Mouse (Mus musculus) forebrain, postnatal 0 days (tissue): ENCODE data around the gene Cdk19. TPM values are rescaled to one million over a fixed set of nuclear protein-coding genes. Genes with fewer than 3 reads are reported as not detected.

ENCODE experiments used
- ATAC-seq: fragments of 200-750 bp; cut with Nextera tagmentation; 2 replicates; pipeline ENCODE4 v1.8.0; 2017; ENCODE audit warnings: mild to moderate bottlenecking, moderate library complexity
- DNase-seq: peaks from one replicate; pipeline ENCODE4 v3.0.0-alpha.2; 2015
- H3K27ac ChIP-seq: fragments of 300-500 bp; sonication (generic); 2 replicates; pipeline ENCODE4 v1.5.1; 2014; ENCODE audit warnings: low read depth, mild to moderate bottlenecking, antibody characterized with exemption, low read length, moderate library complexity, mixed read lengths
- H3K27me3 ChIP-seq: fragments of 300-500 bp; sonication (generic); 2 replicates; pipeline ENCODE4 v1.6.1; 2014; ENCODE audit warnings: mild to moderate bottlenecking, low read length, mixed read lengths; ENCODE audit not compliant: insufficient read depth
- H3K36me3 ChIP-seq: fragments of 300-500 bp; sonication (generic); 2 replicates; pipeline ENCODE4 v1.6.1; 2014; ENCODE audit warnings: mild to moderate bottlenecking, moderate library complexity; ENCODE audit not compliant: insufficient read depth
- H3K4me1 ChIP-seq: fragments of 300-500 bp; sonication (generic); 2 replicates; pipeline ENCODE4 v1.6.1; 2014; ENCODE audit warnings: antibody characterized with exemption; ENCODE audit not compliant: insufficient read depth
- H3K4me2 ChIP-seq: fragments of 300-500 bp; sonication (generic); 2 replicates; pipeline ENCODE4 v1.6.1; 2014; ENCODE audit warnings: low read depth, mild to moderate bottlenecking, moderate library complexity
- H3K4me3 ChIP-seq: fragments of 300-500 bp; sonication (generic); 2 replicates; pipeline ENCODE4 v1.5.1; 2014; ENCODE audit warnings: low read depth, low read length, mixed read lengths
- H3K9ac ChIP-seq: fragments of 300-500 bp; sonication (generic); 2 replicates; pipeline ENCODE4 v1.6.1; 2014; ENCODE audit warnings: mild to moderate bottlenecking
- H3K9me3 ChIP-seq: fragments of 300-500 bp; sonication (generic); 2 replicates; pipeline ENCODE4 v1.6.1; 2016; ENCODE audit warnings: low read length
- CTCF ChIP-seq: sonication (generic); IDR thresholded peaks from 2 replicates; pipeline ENCODE4 v1.5.1; 2016; ENCODE audit warnings: antibody characterized with exemption, control low read depth, low read depth
- WGBS: fragments of 180-500 bp; shearing (Covaris S2); extraction: QIAGEN DNeasy Blood & Tissue Kit; methylation state at CpG from one replicate; pipeline ENCODE4 v1.1.7; 2014; 5-methylcytosine and 5-hydroxymethylcytosine counted together
- polyA plus RNA-seq: library from polyadenylated mRNA; unstranded; fragments of >200 nt; fragmentation: Nextera tagmentation; extraction: Ambion mirVana; gene quantifications from 2 replicates; pipeline ENCODE4 v1.2.1, GENCODE M21; 2015
- total RNA-seq: library from RNA; depleted of rRNA; stranded (reverse); fragments of >200 nt; gene quantifications from 2 replicates; pipeline ENCODE4 v1.2.3, GENCODE M21; 2014

The Cdk19 gene
- total and polyA plus RNA-seq, 2 experiments from 2014 or later: 11.5 to 33.7 TPM

DNA sequence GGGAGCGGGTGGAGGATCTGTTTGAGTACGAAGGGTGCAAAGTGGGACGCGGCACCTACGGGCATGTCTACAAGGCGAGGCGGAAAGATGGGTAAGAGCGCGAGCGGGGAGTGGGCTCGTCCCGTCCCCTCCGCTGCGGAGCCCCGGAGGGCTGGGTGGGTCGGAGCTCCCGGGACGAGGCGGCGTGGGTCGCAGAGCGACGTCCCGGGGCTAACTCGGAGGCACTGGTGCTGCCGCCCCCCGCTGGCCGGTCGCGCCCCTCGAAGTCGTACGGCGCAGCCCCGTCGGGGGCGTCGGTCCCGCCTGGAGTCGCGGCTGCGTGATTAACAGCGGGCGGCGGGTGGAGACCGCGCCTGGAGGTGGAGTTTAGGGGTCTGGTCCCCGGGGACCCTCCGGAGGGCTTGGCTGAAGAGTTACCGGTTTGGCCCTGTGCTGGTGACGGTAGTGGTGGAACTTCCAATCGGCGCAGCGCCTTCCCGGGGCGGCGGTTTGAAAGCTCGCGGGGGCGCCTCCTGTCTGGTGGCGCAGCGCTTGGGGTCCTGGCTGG is 10.3 kb downstream of the Cdk19 start:
- DNase-seq (peak; percentile 72), ATAC-seq (peak; percentile 23)
- 0 out of 2 replicates have a peak, but pooled peaks cover 3% of the 10 kb centered on the region for H3K4me1 ChIP-seq
- H3K4me3 ChIP-seq: peak overlapping the region; percentile 90
- no peaks in the 10 kb centered on the region for H3K36me3 ChIP-seq
- peak overlapping the region; percentile 51 for H3K4me2 ChIP-seq
- H3K9ac ChIP-seq: peak overlapping the region; percentile 85
- peak overlapping the region; percentile 94 for H3K27ac ChIP-seq
- no peaks in the 10 kb centered on the region for H3K27me3 ChIP-seq
- TF ChIP-seq CTCF: peak; percentile 48
- H3K9me3 ChIP-seq: no peaks in the 10 kb centered on the region
- 4% methylated on average over 62 of the region's 62 CpGs for WGBS

DNA sequence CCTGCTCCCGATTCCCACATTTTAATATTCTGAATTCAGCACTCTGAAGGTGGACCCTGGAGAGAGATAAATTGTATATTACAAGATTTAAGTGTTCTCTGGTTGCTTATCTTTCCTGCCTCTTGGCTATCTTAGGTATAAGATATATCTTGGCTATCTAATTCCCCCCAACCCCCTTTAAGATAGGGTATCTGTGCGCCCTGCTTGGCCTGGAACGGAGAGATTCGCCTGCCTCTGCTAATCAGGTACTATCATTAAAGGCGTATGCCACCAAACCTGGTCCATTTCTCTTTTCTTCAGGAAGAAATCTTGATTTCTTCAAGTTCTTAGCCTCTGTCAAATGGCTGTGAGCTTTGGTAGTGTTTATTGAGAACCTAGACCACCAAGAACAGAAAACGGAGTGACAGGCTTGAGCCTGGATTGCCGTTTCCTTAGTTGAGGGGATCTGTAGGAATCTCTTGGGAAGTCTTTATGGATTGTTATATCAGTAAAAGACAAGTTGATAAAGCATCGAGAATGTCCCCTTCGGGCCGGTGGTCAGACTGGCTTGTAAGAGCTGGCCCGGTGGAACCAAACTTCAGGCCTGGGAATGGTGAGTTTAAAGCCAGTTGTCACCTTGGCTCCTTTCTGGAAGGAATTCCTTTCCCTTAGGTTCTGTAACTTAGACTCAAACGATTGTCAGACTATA is 11.0 kb downstream of the Cdk19 start:
- Histone ChIP-seq H3K9me3 (no peaks in the 10 kb centered on the region), H3K36me3 (no peaks in the 10 kb centered on the region), H3K27ac (no peak overlapping the region), H3K4me1 (0 out of 2 replicates have a peak, but pooled peaks cover 3% of the 10 kb centered on the region), H3K9ac (peak overlapping the region; percentile 85), H3K27me3 (no peaks in the 10 kb centered on the region), H3K4me3 (peak overlapping the region; percentile 90), H3K4me2 (peak overlapping the region; percentile 51)
- ATAC-seq: no peak
- no peak for DNase-seq
- 54% methylated on average over 12 of the region's 12 CpGs for WGBS
- TF ChIP-seq CTCF: no peak

- Histone ChIP-seq H3K36me3 (no peaks in the 10 kb centered on the region), H3K9ac (no peak overlapping the region), H3K4me3 (0 out of 2 replicates have a peak overlapping the region, but pooled peaks have one; percentile 3), H3K27me3 (no peaks in the 10 kb centered on the region), H3K4me1 (0 out of 2 replicates have a peak, but pooled peaks cover 3% of the 10 kb centered on the region), H3K9me3 (no peaks in the 10 kb centered on the region), H3K4me2 (peak overlapping the region; percentile 51), H3K27ac (no peak overlapping the region)
- no peak for DNase-seq
- TF ChIP-seq CTCF: no peak
- WGBS: 41% methylated on average over 4 of the region's 4 CpGs
- ATAC-seq: no peak
Measured at GRCm38 (mm10) chr10:40351156-40351555, 11.8 kb downstream of the Cdk19 start.

GRCm38 (mm10) chr10:40354081-40354480 is 14.7 kb downstream of the Cdk19 start:
- Histone ChIP-seq H3K4me1 (0 out of 2 replicates have a peak, but pooled peaks cover 3% of the 10 kb centered on the region), H3K27me3 (no peaks in the 10 kb centered on the region), H3K9ac (no peak overlapping the region), H3K9me3 (no peaks in the 10 kb centered on the region), H3K27ac (no peak overlapping the region), H3K4me3 (no peak overlapping the region), H3K4me2 (no peak overlapping the region), H3K36me3 (no peaks in the 10 kb centered on the region)
- DNase-seq (no peak), ATAC-seq (no peak)
- 84% methylated on average over 9 of the region's 9 CpGs for WGBS
- no peak for TF ChIP-seq CTCF

DNA sequence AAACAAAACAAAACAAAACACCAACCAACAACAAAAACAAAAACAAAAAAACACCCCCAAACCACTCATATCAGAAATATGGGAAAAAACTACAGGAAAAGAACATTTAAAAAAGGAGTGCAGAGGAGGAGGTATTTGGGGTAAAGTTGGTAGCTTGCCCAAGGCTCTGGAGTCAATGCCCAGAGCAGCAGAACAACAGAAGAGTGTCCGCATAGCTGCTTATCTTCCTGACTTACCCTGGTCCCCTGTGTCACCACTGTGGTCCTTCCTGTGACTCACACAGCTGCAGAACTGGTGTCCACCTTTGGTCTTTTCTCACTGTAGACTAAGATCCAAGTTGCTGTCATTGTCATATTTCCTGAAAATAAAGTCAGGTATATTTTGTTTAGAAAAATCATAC is 15.2 kb downstream of the Cdk19 start:
- Histone ChIP-seq H3K27me3 (no peaks in the 10 kb centered on the region), H3K9me3 (no peaks in the 10 kb centered on the region), H3K27ac (no peak overlapping the region), H3K9ac (no peak overlapping the region), H3K4me1 (0 out of 2 replicates have a peak, but pooled peaks cover 3% of the 10 kb centered on the region), H3K4me3 (no peak overlapping the region), H3K36me3 (no peaks in the 10 kb centered on the region), H3K4me2 (no peak overlapping the region)
- ATAC-seq (no peak), DNase-seq (no peak)
- 78% methylated on average over 1 of the region's 1 CpGs for WGBS
- TF ChIP-seq CTCF: no peak

GRCm38 (mm10) chr10:40358166-40358565 is 18.8 kb downstream of the Cdk19 start:
- Histone ChIP-seq H3K9ac (no peak overlapping the region), H3K4me3 (no peak overlapping the region), H3K4me1 (no peaks in the 10 kb centered on the region), H3K27me3 (no peaks in the 10 kb centered on the region), H3K4me2 (no peak overlapping the region), H3K9me3 (no peaks in the 10 kb centered on the region), H3K36me3 (no peaks in the 10 kb centered on the region), H3K27ac (no peak overlapping the region)
- ATAC-seq (no peak), DNase-seq (no peak)
- no peak for TF ChIP-seq CTCF
- 68% methylated on average over 2 of the region's 2 CpGs for WGBS

DNA sequence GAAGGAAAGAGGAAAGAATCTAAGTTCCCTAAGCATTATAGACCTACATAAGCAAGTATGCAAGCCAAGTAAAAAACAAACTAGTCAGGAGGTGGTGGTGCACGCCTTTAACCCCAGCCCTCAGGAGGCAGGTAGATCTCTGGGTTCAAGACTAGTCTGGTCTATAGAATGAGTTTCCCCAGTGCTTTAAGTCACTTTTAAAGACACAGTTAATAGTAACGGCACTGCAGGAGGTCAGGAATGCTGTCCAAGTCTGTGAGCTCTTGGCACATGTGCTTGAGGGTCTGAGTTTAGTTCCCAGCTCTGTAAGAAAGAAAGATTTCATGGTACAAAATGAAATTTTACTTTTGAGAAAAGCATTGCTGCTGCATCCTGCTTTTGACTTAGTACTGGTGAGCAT is 19.8 kb downstream of the Cdk19 start:
- Histone ChIP-seq H3K9ac (no peak overlapping the region), H3K27me3 (no peaks in the 10 kb centered on the region), H3K4me3 (no peak overlapping the region), H3K4me2 (no peak overlapping the region), H3K27ac (no peak overlapping the region), H3K36me3 (no peaks in the 10 kb centered on the region), H3K9me3 (no peaks in the 10 kb centered on the region), H3K4me1 (0 out of 2 replicates have a peak, but pooled peaks cover 2% of the 10 kb centered on the region)
- DNase-seq (no peak), ATAC-seq (no peak)
- TF ChIP-seq CTCF: no peak
- 71% methylated on average over 2 of the region's 2 CpGs for WGBS
